Mouse (Mus musculus) CH12.LX (cell line): ENCODE results near the gene AC134908.4.

Experiments used
- BHLHE40 ChIP-seq: IDR thresholded peaks from 2 replicates; pipeline ENCODE4 v1.6.1; 2011; ENCODE audit warnings: mild to moderate bottlenecking, low read depth, low read length, improper control_type of control experiment
- CHD1 ChIP-seq: IDR thresholded peaks from 2 replicates; pipeline ENCODE4 v1.6.1; 2012; ENCODE audit warnings: low read depth, low read length, improper control_type of control experiment, inconsistent platforms
- CTCF ChIP-seq, 2 experiments: IDR thresholded peaks in 1 of 2; conservative IDR thresholded peaks in 1 of 2; 2 replicates each; pipeline ENCODE4 v1.5.1; 2011 to 2012; ENCODE audit warnings: low read depth in 2 of 2, low read length in 2 of 2, improper control_type of control experiment in 1 of 2, inconsistent platforms in 1 of 2, mild to moderate bottlenecking in 1 of 2, moderate library complexity in 1 of 2
- EP300 ChIP-seq: IDR thresholded peaks from 2 replicates; pipeline ENCODE4 v1.6.1; 2011; ENCODE audit warnings: low read length, improper control_type of control experiment
- MYC ChIP-seq: IDR thresholded peaks from 2 replicates; pipeline ENCODE4 v1.6.1; 2011; ENCODE audit warnings: low read depth, mild to moderate bottlenecking, improper control_type of control experiment, low read length
- POLR2A ChIP-seq: IDR thresholded peaks from 2 replicates; pipeline ENCODE4 v1.6.1; 2011; ENCODE audit warnings: low read depth, mild to moderate bottlenecking, improper control_type of control experiment, low read length
- POLR2AphosphoS2 ChIP-seq: IDR thresholded peaks from 2 replicates; pipeline ENCODE4 v1.6.1; 2011; ENCODE audit warnings: low read depth, low read length, improper control_type of control experiment
- SMC3 ChIP-seq: IDR thresholded peaks from 2 replicates; pipeline ENCODE4 v1.6.1; 2011; ENCODE audit warnings: low read depth, low read length, improper control_type of control experiment
- TCF12 ChIP-seq: IDR thresholded peaks from 2 replicates; pipeline ENCODE4 v1.6.1; 2014; ENCODE audit warnings: low read depth, mild to moderate bottlenecking, inconsistent platforms, low read length, improper control_type of control experiment
- UBTF ChIP-seq: IDR thresholded peaks from 2 replicates; pipeline ENCODE4 v1.6.1; 2012; ENCODE audit warnings: low read depth, mild to moderate bottlenecking, inconsistent platforms, low read length, improper control_type of control experiment, moderate library complexity

- TF ChIP-seq MYC (no peak), TCF12 (no peak), POLR2A (no peak), UBTF (no peak), BHLHE40 (no peak), CTCF (conservative IDR thresholded peaks at IDR 0.05 in 1 of 2, IDR thresholded peaks at IDR 0.05 in 1 of 2; ENCODE audit: low read depth in 2 of 2, low read length in 2 of 2) (no peak), EP300 (no peak), POLR2AphosphoS2 (no peak), CHD1 (no peak), SMC3 (no peak)
These were observed 42.1 kb upstream of the AC134908.4 start for GRCm38 (mm10) chr17:25837533-25837932.
